Mouse (Mus musculus): ENCODE measurements around the gene Steap1.

The Steap1 gene

GRCm38 (mm10) chr5:5748866-5749682 lies at the start of gene Steap1:
Gene Steap1 (minus strand): TSS chr5:5749326.
- in situ Hi-C loops (cut with MboI) = no loop called here

- in situ Hi-C loops (cut with MboI) = no loop called here
Measured at GRCm38 (mm10) chr5:5787106-5787505, 38.0 kb upstream of the Steap1 start.

- in situ Hi-C loops (cut with MboI) = no loop called here
Measured at GRCm38 (mm10) chr5:5756392-5757019, 7.4 kb upstream of the Steap1 start.

GRCm38 (mm10) chr5:5755039-5755438 lies 5.9 kb upstream of the Steap1 start:
- in situ Hi-C loops (cut with MboI) = no loop called here

GRCm38 (mm10) chr5:5749772-5750222 lies 671 bp upstream of the Steap1 start:
- in situ Hi-C loops (cut with MboI) = no loop called here

- in situ Hi-C loops (cut with MboI) = no loop called here
Measured at GRCm38 (mm10) chr5:5734445-5734844, 14.7 kb downstream of the Steap1 start.

- in situ Hi-C loops (cut with MboI) = no loop called here
Measured at GRCm38 (mm10) chr5:5732858-5733257, 16.3 kb downstream of the Steap1 start.

GRCm38 (mm10) chr5:5732208-5732607 lies 16.9 kb downstream of the Steap1 start:
- in situ Hi-C loops (cut with MboI) = no loop called here

GRCm38 (mm10) chr5:5729904-5730303 lies 19.2 kb downstream of the Steap1 start:
- in situ Hi-C loops (cut with MboI) = no loop called here

GRCm38 (mm10) chr5:5722217-5722616 lies 26.9 kb downstream of the Steap1 start:
- in situ Hi-C loops (cut with MboI) = no loop called here

- in situ Hi-C loops (cut with MboI) = no loop called here
Measured at GRCm38 (mm10) chr5:5711032-5711431, 38.1 kb downstream of the Steap1 start.

- in situ Hi-C loops (cut with MboI) = no loop called here
Measured at GRCm38 (mm10) chr5:5707341-5708278, 41.5 kb downstream of the Steap1 start.

- in situ Hi-C loops (cut with MboI) = no loop called here
Measured at GRCm38 (mm10) chr5:5705019-5705418, 44.1 kb downstream of the Steap1 start.

GRCm38 (mm10) chr5:5700386-5700785 lies 48.7 kb downstream of the Steap1 start:
- in situ Hi-C loops (cut with MboI) = no loop called here

- in situ Hi-C loops (cut with MboI) = no loop called here
Measured at GRCm38 (mm10) chr5:5698830-5699229, 50.3 kb downstream of the Steap1 start.

- in situ Hi-C loops (cut with MboI) = no loop called here
Measured at GRCm38 (mm10) chr5:5695401-5695942, 53.7 kb downstream of the Steap1 start.

- in situ Hi-C loops (cut with MboI) = no loop called here
Measured at GRCm38 (mm10) chr5:5693956-5694653, 55.0 kb downstream of the Steap1 start, which contains the start of gene Steap2. Gene Steap2 (minus strand): TSS chr5:5694578.

GRCm38 (mm10) chr5:5693541-5693955 lies 55.6 kb downstream of the Steap1 start:
- in situ Hi-C loops (cut with MboI) = no loop called here

- in situ Hi-C loops (cut with MboI) = no loop called here
Measured at GRCm38 (mm10) chr5:5692167-5692738, 56.9 kb downstream of the Steap1 start.

- in situ Hi-C loops (cut with MboI) = no loop called here
Measured at GRCm38 (mm10) chr5:5688945-5689540, 60.1 kb downstream of the Steap1 start.

Data from mature B cell (primary cell).